Comparison of ENCODE assay signal across 11 mouse cellular contexts in the genomic region with DNA sequence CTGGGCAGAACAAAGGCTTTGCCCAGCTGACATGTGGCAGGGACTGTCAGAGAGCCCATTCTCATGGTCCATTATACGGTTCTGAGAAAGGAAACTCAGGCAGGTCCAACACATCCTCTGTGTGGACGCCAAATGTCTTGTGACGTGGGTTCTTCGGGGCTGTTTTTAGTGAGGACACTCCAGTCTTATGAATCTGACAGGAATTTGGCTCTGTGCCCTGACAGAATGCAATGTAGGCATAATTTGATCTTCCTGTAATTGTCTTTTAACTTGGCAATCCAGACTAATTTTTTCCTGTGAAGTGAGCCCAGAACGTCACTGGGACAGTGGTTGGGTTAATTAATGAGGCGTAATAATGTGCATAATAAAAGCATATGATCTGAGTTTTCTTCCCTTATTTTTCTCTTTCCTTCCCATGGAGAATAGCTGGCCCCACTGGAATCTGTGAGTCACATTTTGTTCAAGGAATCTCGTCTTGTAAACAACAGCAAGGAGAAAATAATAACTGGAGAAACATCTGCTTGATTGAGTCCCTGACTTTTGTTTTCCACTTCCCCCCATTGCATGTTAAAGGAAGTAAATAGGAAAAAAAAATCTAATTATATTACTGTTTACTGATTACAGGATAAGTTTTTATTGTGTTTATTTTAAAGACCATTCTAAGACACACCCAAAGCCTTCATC.
A peak's percentile ranks its signal among the peaks of the same experiment; 100 is the strongest.
DNase-seq lines count a peak whose midpoint lies in the region; ATAC-seq and TF ChIP-seq lines count a peak whose summit lies in the region.
"Had no signal": no experiment of that assay in that cellular context is flagged by ENCODE, and none has a peak within 500 bp of the region (broad histone marks: within the 10 kb centered on the region; RNA-seq: fewer than 3 reads in every experiment).

No protein-coding gene starts in this region.

- no peak for TF ChIP-seq CTCF in lung, adult 2 months (IDR thresholded peaks at IDR 0.05; ENCODE audit: insufficient read depth, low read length)

- no peaks in the 10 kb centered on the region for H3K9me3 ChIP-seq in kidney, embryonic 14.5 days (ENCODE audit: control insufficient read depth, low read length)
- no peaks in the 10 kb centered on the region for H3K9me3 ChIP-seq in heart, embryonic 14.5 days (ENCODE audit: control insufficient read depth, low read length)
- no peaks in the 10 kb centered on the region for H3K9me3 ChIP-seq in midbrain, embryonic 15.5 days
- H3K9me3 ChIP-seq: heart, embryonic 13.5 days; limb, embryonic 15.5 days had no signal

- no peak overlapping the region for H3K4me3 ChIP-seq in kidney, embryonic 14.5 days (ENCODE audit: low read length)
- H3K4me3 ChIP-seq in heart, embryonic 14.5 days (ENCODE audit: control insufficient read depth in 1 of 2, insufficient read depth in 1 of 2, low read depth in 1 of 2, low read length in 2 of 2) = no peak overlapping the region
- H3K4me3 ChIP-seq in lung, adult 2 months (replicated peaks; ENCODE audit: extremely low read depth, low read depth, low read length) = no peak overlapping the region
- no peak overlapping the region for H3K4me3 ChIP-seq in midbrain, embryonic 15.5 days
- H3K4me3 ChIP-seq: heart, embryonic 13.5 days; limb, embryonic 15.5 days had no signal

- no peak overlapping the region for H3K9ac ChIP-seq in kidney, embryonic 14.5 days (ENCODE audit: low read depth, low read length)
- H3K9ac ChIP-seq in heart, embryonic 14.5 days (ENCODE audit: low read length) = no peak overlapping the region
- H3K9ac ChIP-seq in midbrain, embryonic 15.5 days = no peak overlapping the region
- H3K9ac ChIP-seq: heart, embryonic 13.5 days; limb, embryonic 15.5 days had no signal

- peak; percentile 78 for DNase-seq in kidney, adult 11 months
- DNase-seq in adrenal gland, adult 8-10 months = peak; percentile 62
- DNase-seq in lung, adult 2 months = peak; percentile 38
- no peak for DNase-seq in cerebellum, adult 18-20 months
- DNase-seq: cerebellum, adult 11-12 months had no signal

- H3K36me3 ChIP-seq in kidney, embryonic 14.5 days (ENCODE audit: control insufficient read depth, insufficient read depth, low read length) = no peaks in the 10 kb centered on the region
- no peaks in the 10 kb centered on the region for H3K36me3 ChIP-seq in heart, embryonic 14.5 days (ENCODE audit: control insufficient read depth, insufficient read depth, low read length)
- H3K36me3 ChIP-seq in midbrain, embryonic 15.5 days (replicated peaks) = no peaks in the 10 kb centered on the region
- H3K36me3 ChIP-seq: heart, embryonic 13.5 days; limb, embryonic 15.5 days had no signal

- TF ChIP-seq POLR2A in lung, adult 2 months (IDR thresholded peaks at IDR 0.05; ENCODE audit: borderline replicate concordance, extremely low read depth, low read depth, low read length) = no peak

- no peaks in the 10 kb centered on the region for H3K27me3 ChIP-seq in kidney, embryonic 14.5 days (ENCODE audit: control insufficient read depth, insufficient read depth, low read length)
- no peaks in the 10 kb centered on the region for H3K27me3 ChIP-seq in heart, embryonic 14.5 days (ENCODE audit: control insufficient read depth, insufficient read depth, low read length)
- H3K27me3 ChIP-seq in midbrain, embryonic 15.5 days (replicated peaks) = no peaks in the 10 kb centered on the region
- H3K27me3 ChIP-seq: heart, embryonic 13.5 days had no signal

- H3K4me2 ChIP-seq in kidney, embryonic 14.5 days (replicated peaks; ENCODE audit: low read depth, low read length) = no peak overlapping the region
- H3K4me2 ChIP-seq in heart, embryonic 14.5 days (ENCODE audit: low read length) = no peak overlapping the region
- H3K4me2 ChIP-seq in midbrain, embryonic 15.5 days = no peak overlapping the region
- H3K4me2 ChIP-seq: heart, embryonic 13.5 days; limb, embryonic 15.5 days had no signal

- ATAC-seq in kidney, embryonic 14.5 days (ENCODE audit: low FRiP score, low TSS enrichment) = no peak
- peak; percentile 21; the same call in 1 of the 2 replicates for ATAC-seq in heart, embryonic 14.5 days (ENCODE audit: insufficient number of reproducible peaks, insufficient read depth, low FRiP score, low read depth)
- ATAC-seq in monocyte, adult 5-6 weeks (replicated peaks; ENCODE audit: insufficient number of reproducible peaks, low FRiP score, low TSS enrichment, poor library complexity, severe bottlenecking) = no peak
- no peak for ATAC-seq in midbrain, embryonic 15.5 days (replicated peaks)

- H3K4me1 ChIP-seq in kidney, embryonic 14.5 days (ENCODE audit: control insufficient read depth, insufficient read depth, low read length) = no peaks in the 10 kb centered on the region
- H3K4me1 ChIP-seq in heart, embryonic 14.5 days (ENCODE audit: control insufficient read depth in 2 of 2, insufficient read depth in 2 of 2, low read length in 2 of 2) = peaks cover 0 to 2% of the 10 kb centered on the region in 2 experiments; a peak in 1 of 4 replicates
- peaks cover 3% of the 10 kb centered on the region for H3K4me1 ChIP-seq in lung, adult 2 months (ENCODE audit: control insufficient read depth, insufficient read depth, low read length)
- no peaks in the 10 kb centered on the region for H3K4me1 ChIP-seq in midbrain, embryonic 15.5 days
- H3K4me1 ChIP-seq: limb, embryonic 15.5 days had no signal

- 55% methylated on average over 7 of the region's 7 CpGs for WGBS in kidney, embryonic 14.5 days
- WGBS in heart, embryonic 14.5 days = 53% methylated on average over 7 of the region's 7 CpGs
- WGBS in lung, adult 2 months = 27% methylated on average over 7 of the region's 7 CpGs
- 56% methylated on average over 7 of the region's 7 CpGs for WGBS in midbrain, embryonic 15.5 days

- no peak overlapping the region for H3K27ac ChIP-seq in kidney, embryonic 14.5 days (ENCODE audit: low read depth, low read length)
- H3K27ac ChIP-seq in heart, embryonic 14.5 days (replicated peaks in 1 of 2; ENCODE audit: control insufficient read depth in 1 of 2, insufficient read depth in 1 of 2, low read depth in 2 of 2, low read length in 2 of 2) = no peak overlapping the region
- no peak overlapping the region for H3K27ac ChIP-seq in midbrain, embryonic 15.5 days
- H3K27ac ChIP-seq: heart, embryonic 13.5 days; limb, embryonic 15.5 days had no signal

Comparison
In these comparisons a context has a peak if more than half of its experiments do, and no peak if none do; other contexts are left out.
1. DNase-seq: peak in kidney, adult 11 months (single experiment), adrenal gland, adult 8-10 months (single experiment) and lung, adult 2 months (single experiment); none in cerebellum, adult 18-20 months (0 of 2).